Mouse (Mus musculus) CH12.LX (cell line): ENCODE data around the gene Zc3h7a. TPM values are rescaled to one million over a fixed set of nuclear protein-coding genes. Genes with fewer than 3 reads are reported as not detected.

Experiments used
- DNase-seq: peaks from one replicate; pipeline ENCODE4 v3.0.0-alpha.2; 2013; ENCODE audit errors: extremely low read depth
- H3K27ac ChIP-seq: 2 replicates; pipeline ENCODE4 v1.5.1; 2012; ENCODE audit warnings: low read depth, mild to moderate bottlenecking, control low read depth, moderate library complexity; ENCODE audit not compliant: insufficient read depth
- H3K27me3 ChIP-seq: replicated peaks from 2 replicates; pipeline ENCODE3; 2012; ENCODE audit warnings: inconsistent platforms
- H3K36me3 ChIP-seq, 2 experiments: replicated peaks in 1 of 2; 2 replicates each; pipeline versions ENCODE3 to v1.6.1; 2012; ENCODE audit warnings: inconsistent platforms in 1 of 2, low read length in 1 of 2, mild to moderate bottlenecking in 1 of 2, mixed read lengths in 1 of 2, moderate library complexity in 1 of 2; ENCODE audit not compliant: control insufficient read depth in 1 of 2, insufficient read depth in 1 of 2
- H3K4me1 ChIP-seq, 2 experiments: 2 replicates each; pipeline ENCODE4 v1.6.1; 2012; ENCODE audit warnings: inconsistent platforms in 1 of 2, moderate library complexity in 1 of 2; ENCODE audit not compliant: insufficient read depth in 2 of 2, control insufficient read depth in 1 of 2
- H3K4me2 ChIP-seq: 2 replicates; pipeline ENCODE4 v1.6.1; 2012; ENCODE audit warnings: low read depth, mild to moderate bottlenecking, control low read depth; ENCODE audit not compliant: poor library complexity, insufficient read depth, severe bottlenecking
- H3K4me3 ChIP-seq, 3 experiments: fragments of 150-350 bp in 1 of 3; sonication (generic) in 1 of 3; replicated peaks in 1 of 3; 2 replicates each; pipeline versions ENCODE3 to v1.5.1; 2011 to 2012; ENCODE audit warnings: low read depth in 2 of 3, low read length in 2 of 3, mild to moderate bottlenecking in 2 of 3, moderate library complexity in 2 of 3, control low read depth in 1 of 3, improper control_type of control experiment in 1 of 3, inconsistent platforms in 1 of 3, mixed read lengths in 1 of 3; ENCODE audit not compliant: poor library complexity in 1 of 3
- H3K79me2 ChIP-seq: replicated peaks from 2 replicates; pipeline ENCODE4 v1.6.1; 2012; ENCODE audit warnings: mild to moderate bottlenecking, moderate library complexity; ENCODE audit not compliant: control insufficient read depth, poor library complexity, insufficient read depth, severe bottlenecking; ENCODE audit errors: extremely low read depth
- H3K9ac ChIP-seq: 2 replicates; pipeline ENCODE4 v1.6.1; 2012; ENCODE audit warnings: low read depth, mild to moderate bottlenecking, control low read depth, moderate library complexity; ENCODE audit not compliant: insufficient read depth
- H3K9me3 ChIP-seq: replicated peaks from 2 replicates; pipeline ENCODE3; 2012; ENCODE audit warnings: low read length, inconsistent platforms, mixed read lengths
- CHD1 ChIP-seq: IDR thresholded peaks from 2 replicates; pipeline ENCODE4 v1.6.1; 2012; ENCODE audit warnings: low read depth, low read length, improper control_type of control experiment, inconsistent platforms
- CHD2 ChIP-seq: IDR thresholded peaks from 2 replicates; pipeline ENCODE4 v1.6.1; 2011; ENCODE audit warnings: low read length, improper control_type of control experiment
- CTCF ChIP-seq, 2 experiments: IDR thresholded peaks in 1 of 2; conservative IDR thresholded peaks in 1 of 2; 2 replicates each; pipeline ENCODE4 v1.5.1; 2011 to 2012; ENCODE audit warnings: low read depth in 2 of 2, low read length in 2 of 2, improper control_type of control experiment in 1 of 2, inconsistent platforms in 1 of 2, mild to moderate bottlenecking in 1 of 2, moderate library complexity in 1 of 2
- E2F4 ChIP-seq: IDR thresholded peaks from 2 replicates; pipeline ENCODE4 v1.6.1; 2011; ENCODE audit warnings: low read depth, low read length, improper control_type of control experiment; ENCODE audit not compliant: insufficient replicate concordance
- ELF1 ChIP-seq: IDR thresholded peaks from 2 replicates; pipeline ENCODE4 v1.6.1; 2014; ENCODE audit warnings: low read depth, mild to moderate bottlenecking, inconsistent platforms, low read length, improper control_type of control experiment
- EP300 ChIP-seq: IDR thresholded peaks from 2 replicates; pipeline ENCODE4 v1.6.1; 2011; ENCODE audit warnings: low read length, improper control_type of control experiment
- ETS1 ChIP-seq: conservative IDR thresholded peaks from 2 replicates; pipeline ENCODE4 v1.6.1; 2012; ENCODE audit warnings: low read depth, mild to moderate bottlenecking, inconsistent platforms, low read length, improper control_type of control experiment, moderate library complexity
- GABPA ChIP-seq: IDR thresholded peaks from 2 replicates; pipeline ENCODE4 v1.6.1; 2012; ENCODE audit warnings: low read depth, low read length, improper control_type of control experiment, inconsistent platforms; ENCODE audit not compliant: insufficient replicate concordance
- HCFC1 ChIP-seq: IDR thresholded peaks from 2 replicates; pipeline ENCODE4 v1.6.1; 2012; ENCODE audit warnings: low read depth, mild to moderate bottlenecking, inconsistent platforms, low read length, improper control_type of control experiment
- IRF4 ChIP-seq: IDR thresholded peaks from 2 replicates; pipeline ENCODE4 v1.6.1; 2014; ENCODE audit warnings: low read depth, mild to moderate bottlenecking, inconsistent platforms, low read length, improper control_type of control experiment
- JUN ChIP-seq: IDR thresholded peaks from 2 replicates; pipeline ENCODE4 v1.6.1; 2011; ENCODE audit warnings: low read depth, mild to moderate bottlenecking, low read length, improper control_type of control experiment, moderate library complexity; ENCODE audit not compliant: insufficient read depth
- JUND ChIP-seq: conservative IDR thresholded peaks from 2 replicates; pipeline ENCODE4 v1.6.1; 2011; ENCODE audit warnings: low read depth, low read length, improper control_type of control experiment
- KAT2A ChIP-seq: IDR thresholded peaks from 2 replicates; pipeline ENCODE4 v1.6.1; 2012; ENCODE audit warnings: low read length, improper control_type of control experiment, inconsistent platforms; ENCODE audit not compliant: insufficient replicate concordance
- MAFK ChIP-seq: IDR thresholded peaks from 2 replicates; pipeline ENCODE4 v1.6.1; 2011; ENCODE audit warnings: low read length, improper control_type of control experiment; ENCODE audit not compliant: insufficient replicate concordance
- MAX ChIP-seq: IDR thresholded peaks from 2 replicates; pipeline ENCODE4 v1.6.1; 2011; ENCODE audit warnings: low read length, improper control_type of control experiment
- MAZ ChIP-seq: IDR thresholded peaks from 2 replicates; pipeline ENCODE4 v1.6.1; 2012; ENCODE audit warnings: low read depth, mild to moderate bottlenecking, inconsistent platforms, low read length, improper control_type of control experiment, moderate library complexity
- MEF2A ChIP-seq: IDR thresholded peaks from 2 replicates; pipeline ENCODE4 v1.6.1; 2014; ENCODE audit warnings: low read depth, mild to moderate bottlenecking, inconsistent platforms, low read length, improper control_type of control experiment, borderline replicate concordance
- MXI1 ChIP-seq: IDR thresholded peaks from 2 replicates; pipeline ENCODE4 v1.6.1; 2011; ENCODE audit warnings: mild to moderate bottlenecking, low read depth, low read length, improper control_type of control experiment
- MYC ChIP-seq: IDR thresholded peaks from 2 replicates; pipeline ENCODE4 v1.6.1; 2011; ENCODE audit warnings: low read depth, mild to moderate bottlenecking, improper control_type of control experiment, low read length
- NELFE ChIP-seq: IDR thresholded peaks from 2 replicates; pipeline ENCODE4 v1.6.1; 2011; ENCODE audit warnings: low read depth, low read length, improper control_type of control experiment
- NRF1 ChIP-seq: IDR thresholded peaks from 2 replicates; pipeline ENCODE4 v1.6.1; 2014; ENCODE audit warnings: low read depth, mild to moderate bottlenecking, inconsistent platforms, low read length, improper control_type of control experiment, moderate library complexity
- POLR2A ChIP-seq: IDR thresholded peaks from 2 replicates; pipeline ENCODE4 v1.6.1; 2011; ENCODE audit warnings: low read depth, mild to moderate bottlenecking, improper control_type of control experiment, low read length
- POLR2AphosphoS2 ChIP-seq: IDR thresholded peaks from 2 replicates; pipeline ENCODE4 v1.6.1; 2011; ENCODE audit warnings: low read depth, low read length, improper control_type of control experiment
- SIN3A ChIP-seq: IDR thresholded peaks from 2 replicates; pipeline ENCODE4 v1.6.1; 2012; ENCODE audit warnings: low read length, improper control_type of control experiment, inconsistent platforms
- TBP ChIP-seq: conservative IDR thresholded peaks from 2 replicates; pipeline ENCODE4 v1.6.1; 2011; ENCODE audit warnings: low read depth, low read length, improper control_type of control experiment
- TCF12 ChIP-seq: IDR thresholded peaks from 2 replicates; pipeline ENCODE4 v1.6.1; 2014; ENCODE audit warnings: low read depth, mild to moderate bottlenecking, inconsistent platforms, low read length, improper control_type of control experiment
- UBTF ChIP-seq: IDR thresholded peaks from 2 replicates; pipeline ENCODE4 v1.6.1; 2012; ENCODE audit warnings: low read depth, mild to moderate bottlenecking, inconsistent platforms, low read length, improper control_type of control experiment, moderate library complexity
- ZC3H11A ChIP-seq: IDR thresholded peaks from 2 replicates; pipeline ENCODE4 v1.6.1; 2012; ENCODE audit warnings: low read depth, mild to moderate bottlenecking, inconsistent platforms, low read length, improper control_type of control experiment
- ZMIZ1 ChIP-seq: IDR thresholded peaks from 2 replicates; pipeline ENCODE4 v1.6.1; 2012; ENCODE audit warnings: low read depth, mild to moderate bottlenecking, inconsistent platforms, low read length, improper control_type of control experiment
- ZNF384 ChIP-seq: IDR thresholded peaks from 2 replicates; pipeline ENCODE4 v1.6.1; 2012; ENCODE audit warnings: low read depth, low read length, improper control_type of control experiment, inconsistent platforms
- dilution Hi-C: fragments of 300-500 bp; cut with MboI; formaldehyde crosslinking; loops from 2 replicates; pipeline ENCODE4 v1.14.3; 2020; ENCODE audit warnings: low sequenced_read_pairs; ENCODE audit not compliant: extremely low pct_unique_long_range_greater_than_20kb, extremely low pct_ligation_motif_present
- in situ Hi-C: fragments of 300-500 bp; cut with MboI; formaldehyde crosslinking; loops from 3 replicates; pipeline ENCODE4 v1.14.3; 2019; ENCODE audit warnings: low sequenced_read_pairs, low pct_ligation_motif_present, low pct_unique_long_range_greater_than_20kb, mixed read lengths
- polyA plus RNA-seq: library from polyadenylated mRNA; unstranded; fragments of >175 nt; gene quantifications from 2 replicates; pipeline ENCODE4 v1.2.1, GENCODE M21; 2012; ENCODE audit warnings: low read depth; ENCODE audit not compliant: insufficient read length
- total RNA-seq, 2 experiments: library from RNA; depleted of rRNA; stranded (reverse); fragments of 300-350 nt in 1 of 2; fragments of >200 nt in 1 of 2; gene quantifications; 2 replicates each; pipeline ENCODE4 v1.2.3; 2012 to 2014

Zc3h7a gene
- total and polyA plus RNA-seq, 3 experiments = 78.6 to 177 (median 177) TPM

- TF ChIP-seq CHD2 = peak; percentile 54; the same call in 1 of the 2 replicates
- TF ChIP-seq ZMIZ1 = peak; percentile 81
- TF ChIP-seq CTCF (conservative IDR thresholded peaks at IDR 0.05 in 1 of 2, IDR thresholded peaks at IDR 0.05 in 1 of 2; ENCODE audit: low read depth in 2 of 2, low read length in 2 of 2) = no peak
- peak; percentile 73 for TF ChIP-seq MEF2A
- TF ChIP-seq TCF12 = peak; percentile 91
- peak; percentile 58 for TF ChIP-seq MAX
- TF ChIP-seq TBP = peak; percentile 79
- peak; percentile 84 for TF ChIP-seq MYC
- no peak for TF ChIP-seq JUN
- peak; percentile 98 for TF ChIP-seq SIN3A
- TF ChIP-seq ZNF384 = no peak
- peak; percentile 87; the same call in 1 of the 2 replicates for TF ChIP-seq KAT2A
- TF ChIP-seq IRF4 = peak; percentile 42
- TF ChIP-seq POLR2A = peak; percentile 96
- peak; percentile 97 for TF ChIP-seq NRF1
- TF ChIP-seq NELFE = peak; percentile 91
- TF ChIP-seq E2F4 = 0 out of 2 replicates have a peak, but pooled peaks have one; percentile 67
- TF ChIP-seq UBTF = peak; percentile 92
- TF ChIP-seq HCFC1 = peak; percentile 84
- peak; percentile 76; the same call in 1 of the 2 replicates for TF ChIP-seq CHD1
- TF ChIP-seq JUND = no peak
- no peak; the same call in 1 of the 2 replicates for TF ChIP-seq GABPA
- TF ChIP-seq EP300 = no peak
- peak; percentile 84 for TF ChIP-seq MXI1
- TF ChIP-seq POLR2AphosphoS2 = peak; percentile 98
- TF ChIP-seq ETS1 = peak; percentile 58
- TF ChIP-seq MAFK = no peak; the same call in 1 of the 2 replicates
- TF ChIP-seq ZC3H11A = no peak
- TF ChIP-seq MAZ = peak; percentile 66; the same call in 1 of the 2 replicates
- peak; percentile 99 for TF ChIP-seq ELF1
- Histone ChIP-seq H3K9me3 (no peaks in the 10 kb centered on the region), H3K36me3 (peaks cover 26 to 52% of the 10 kb centered on the region in 2 experiments)
These were observed 41.5 kb downstream of the Zc3h7a start, which contains the start of gene Txndc11 for GRCm38 (mm10) chr16:11134348-11135344. TSS of gene Txndc11 (minus strand) at chr16:11134650.

More at GRCm38 (mm10) chr16:11134348-11135344, 41.5 kb downstream of the Zc3h7a start, which contains the start of gene Txndc11:
- H3K4me2 ChIP-seq = peak within 1 kb of the TSS; percentile 97
- in situ Hi-C loops (no loop called here), dilution Hi-C loops (no loop called here)
- peaks cover 47% of the 10 kb centered on the region for H3K79me2 ChIP-seq
- H3K4me1 ChIP-seq = peaks cover 3 to 44% of the 10 kb centered on the region in 2 experiments
- peak; percentile 100 for DNase-seq
- H3K27me3 ChIP-seq = no peaks in the 10 kb centered on the region
- H3K9ac ChIP-seq = peak within 1 kb of the TSS; percentile 95
- peak within 1 kb of the TSS; percentile 76 to 98 (median 96) for H3K4me3 ChIP-seq
- H3K27ac ChIP-seq = peak within 1 kb of the TSS; percentile 82
